Mouse (Mus musculus): ENCODE results near the gene Slc16a11.

Slc16a11 gene

DNA sequence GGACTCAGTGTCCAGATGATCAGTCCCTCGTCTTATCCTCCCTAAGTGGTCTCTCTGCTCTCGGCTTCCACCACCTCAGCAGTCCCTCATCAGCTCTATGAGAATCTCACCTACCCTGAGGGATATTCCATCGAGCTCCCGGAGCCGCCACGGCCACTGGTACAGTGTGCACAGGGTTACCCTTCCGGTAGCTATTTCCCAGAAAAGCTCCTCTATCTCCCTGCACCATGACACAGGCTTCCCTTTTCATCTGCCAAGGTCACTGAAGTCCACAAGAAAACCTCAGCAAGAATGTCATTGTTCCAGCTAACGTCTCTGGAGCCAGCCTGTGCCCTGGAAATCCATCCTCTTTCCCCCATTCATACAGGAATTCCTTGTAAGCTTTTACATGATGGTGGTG is 39.3 kb downstream of the Slc16a11 start:
- DNase-seq (ENCODE audit: low spot score in 2 of 2): no peak

DNA sequence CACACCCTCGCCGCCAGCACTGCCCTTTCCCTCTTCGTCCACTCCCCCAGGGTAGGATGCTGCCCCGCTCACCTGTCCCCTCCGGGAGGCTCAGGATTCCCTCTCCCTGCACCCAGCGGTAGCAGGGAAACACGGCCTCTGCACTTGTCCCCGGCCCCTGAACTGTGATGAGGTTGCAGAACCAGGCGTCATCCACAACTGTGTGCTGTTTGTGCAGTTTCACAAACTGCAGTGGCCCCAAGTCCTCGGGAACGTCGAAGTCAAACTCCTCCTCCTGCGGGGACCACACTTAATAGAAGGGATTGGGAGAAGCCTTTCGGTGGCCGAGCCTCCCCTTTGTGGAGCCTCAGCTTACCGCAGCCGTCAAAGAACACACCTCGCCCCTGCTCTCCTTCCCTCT is 41.8 kb downstream of the Slc16a11 start:
- DNase-seq (ENCODE audit: low spot score in 2 of 2): no peak

DNA sequence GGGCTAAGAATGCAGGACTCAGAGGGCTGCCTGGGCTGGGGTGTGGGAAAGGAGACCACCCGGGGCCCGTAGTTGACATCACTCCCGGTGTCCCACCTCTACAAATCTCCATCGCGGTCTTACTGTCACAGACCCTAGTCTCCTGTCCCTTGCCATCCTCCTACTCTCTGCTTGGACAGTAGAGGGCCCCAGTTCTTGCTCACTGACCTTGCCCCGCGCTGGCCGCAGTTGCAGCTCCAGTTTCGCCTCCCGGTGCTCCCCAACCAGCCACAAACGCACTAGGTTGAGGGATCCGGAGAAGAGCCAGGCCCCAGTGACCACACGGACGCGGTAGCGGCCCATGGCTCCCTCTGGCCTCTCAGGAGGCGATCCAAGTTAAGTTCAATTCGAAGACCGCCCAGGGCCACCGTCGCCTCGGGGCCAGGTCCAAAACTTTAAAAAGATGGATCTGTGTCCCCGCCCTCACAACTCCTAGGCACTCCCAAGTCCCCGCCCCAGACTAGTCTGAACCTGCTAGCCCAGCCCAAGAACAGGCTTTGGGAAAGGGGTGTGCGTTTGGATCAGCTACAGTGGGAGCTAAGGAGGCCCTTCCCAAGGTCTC is 42.5 kb downstream of the Slc16a11 start, which contains the start of gene Alox12:
Alox12 (minus strand) TSS at position 423 of the 601 bp plus-strand sequence.
- peak in 1 of 2 experiments; percentile 48 for DNase-seq (ENCODE audit: low spot score in 2 of 2)

GRCm38 (mm10) chr11:70259035-70259434 is 46.5 kb downstream of the Slc16a11 start:
- DNase-seq (ENCODE audit: low spot score in 2 of 2): no peak

DNA sequence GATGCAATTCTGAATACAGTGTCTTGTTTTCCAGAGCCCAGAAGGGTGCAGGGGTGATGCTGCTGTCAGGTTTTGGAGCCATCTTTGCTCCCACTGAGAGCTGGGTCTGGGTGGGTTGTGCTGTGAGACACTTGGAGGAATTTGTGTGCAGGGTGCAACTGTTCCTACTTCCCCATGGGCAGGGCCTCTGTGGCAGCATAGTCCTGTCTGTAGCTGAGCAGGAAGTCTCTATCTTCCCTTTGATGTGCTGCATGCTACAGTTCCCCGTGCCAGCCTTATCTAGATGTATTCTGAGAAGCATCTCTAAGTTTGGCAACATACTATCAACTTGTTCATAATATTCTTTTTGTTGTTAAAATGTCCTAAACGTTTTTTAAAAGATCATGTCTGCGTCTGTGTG is 52.7 kb downstream of the Slc16a11 start:
- DNase-seq (ENCODE audit: low spot score in 2 of 2): no peak

GRCm38 (mm10) chr11:70265819-70266218 is 53.3 kb downstream of the Slc16a11 start:
- no peak for DNase-seq (ENCODE audit: low spot score in 2 of 2)
